Mouse (Mus musculus): Measurements from ENCODE around the gene Rgmb. TPM values are rescaled to one million over a fixed set of nuclear protein-coding genes. Genes with fewer than 3 reads are reported as not detected.

The Rgmb gene
- polyA plus RNA-seq, 1 experiment from 2014 or later = 19.0 TPM

GRCm38 (mm10) chr17:15773956-15774355 is 56.9 kb downstream of the Rgmb start:
- H3K4me1 ChIP-seq (replicated peaks) = no peaks in the 10 kb centered on the region
- no peak overlapping the region for H3K4me2 ChIP-seq
- no peak for ATAC-seq (ENCODE audit: insufficient number of reproducible peaks, insufficient read depth, low FRiP score, low TSS enrichment, low read depth)
- H3K9me3 ChIP-seq = no peaks in the 10 kb centered on the region
- no peaks in the 10 kb centered on the region for H3K27me3 ChIP-seq
- H3K9ac ChIP-seq (replicated peaks) = no peak overlapping the region
- 83% methylated on average over 6 of the region's 6 CpGs for WGBS
- H3K27ac ChIP-seq = no peak overlapping the region
- H3K4me3 ChIP-seq (replicated peaks) = no peak overlapping the region
- peaks cover 26% of the 10 kb centered on the region for H3K36me3 ChIP-seq

- no peak for ATAC-seq (ENCODE audit: insufficient number of reproducible peaks, insufficient read depth, low FRiP score, low TSS enrichment, low read depth)
- 87% methylated on average over 7 of the region's 7 CpGs for WGBS
These were observed 61.6 kb downstream of the Rgmb start for GRCm38 (mm10) chr17:15769081-15769724.

GRCm38 (mm10) chr17:15761191-15761590 is 69.6 kb downstream of the Rgmb start:
- Histone ChIP-seq H3K36me3 (peaks cover 81% of the 10 kb centered on the region), H3K27me3 (no peaks in the 10 kb centered on the region), H3K4me3 (replicated peaks) (no peak overlapping the region), H3K27ac (no peak overlapping the region), H3K9ac (replicated peaks) (no peak overlapping the region), H3K4me2 (no peak overlapping the region), H3K9me3 (no peaks in the 10 kb centered on the region), H3K4me1 (replicated peaks) (no peaks in the 10 kb centered on the region)
- no peak for ATAC-seq (ENCODE audit: insufficient number of reproducible peaks, insufficient read depth, low FRiP score, low TSS enrichment, low read depth)
- WGBS = 85% methylated on average over 8 of the region's 8 CpGs

More at GRCm38 (mm10) chr17:15769081-15769724, 61.6 kb downstream of the Rgmb start:
- peaks cover 67% of the 10 kb centered on the region for H3K36me3 ChIP-seq
- H3K4me1 ChIP-seq (replicated peaks) = no peaks in the 10 kb centered on the region
- no peak overlapping the region for H3K9ac ChIP-seq (replicated peaks)
- no peak overlapping the region for H3K4me2 ChIP-seq
- H3K27me3 ChIP-seq = no peaks in the 10 kb centered on the region
- no peak overlapping the region for H3K4me3 ChIP-seq (replicated peaks)
- H3K27ac ChIP-seq = no peak overlapping the region
- no peaks in the 10 kb centered on the region for H3K9me3 ChIP-seq

Other genes with a start within 250 kb of the Rgmb start
- gene Chd1, start 126.1 kb downstream of the Rgmb start, polyA plus RNA-seq (2016; fragmentation: Nextera tagmentation; extraction: Ambion mirVana) = 48.6 and 51.1 TPM in 2 replicates